Mouse (Mus musculus) thymus, postnatal 25 days (tissue): ENCODE data around the gene Ptprj.

Experiments
- DNase-seq: peaks from one replicate; pipeline ENCODE4 v3.0.0; 2022

Ptprj gene

DNA sequence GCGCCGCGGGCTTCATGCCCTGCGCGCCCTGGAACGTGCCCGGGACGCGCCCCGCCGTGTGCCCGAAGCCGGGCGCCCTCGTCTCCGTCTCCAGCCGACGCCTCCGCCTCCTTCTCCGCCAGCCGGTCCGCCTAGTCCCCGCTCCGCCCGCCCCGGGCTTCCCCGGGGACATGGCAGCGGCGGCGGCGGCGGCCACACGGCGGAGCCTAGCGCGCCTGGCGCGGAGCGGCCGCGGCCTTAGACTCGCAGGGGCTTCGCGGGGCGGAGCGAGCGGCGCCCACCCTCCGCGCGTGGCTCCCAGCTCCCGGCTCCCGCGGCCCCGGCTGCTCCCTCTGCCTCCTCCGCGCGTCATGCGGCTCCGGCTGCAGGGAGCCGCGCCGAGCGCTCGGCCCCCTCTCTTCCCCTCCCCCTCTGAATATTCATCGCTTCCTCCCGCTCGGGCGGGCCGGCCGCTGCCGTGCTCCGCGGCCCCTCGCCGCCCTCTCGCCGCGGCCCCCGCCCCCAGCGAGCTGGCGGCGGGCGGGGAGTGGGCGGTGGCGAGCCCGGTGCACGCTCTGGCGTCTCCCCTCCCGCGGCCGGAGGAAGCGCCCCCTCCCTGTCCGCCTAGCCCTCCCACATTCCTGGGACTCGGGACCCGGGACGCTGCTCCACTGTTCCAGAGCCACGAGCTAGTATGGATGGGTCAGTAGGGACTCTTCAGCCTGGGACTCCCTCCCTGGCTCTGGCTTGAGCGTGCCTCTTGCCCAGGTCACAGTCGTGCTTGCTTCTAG lies at the start of gene Ptprj:
Gene Ptprj (minus strand): TSS at position 412 of the 770 bp plus-strand sequence.
- DNase-seq: peak; percentile 65

DNA sequence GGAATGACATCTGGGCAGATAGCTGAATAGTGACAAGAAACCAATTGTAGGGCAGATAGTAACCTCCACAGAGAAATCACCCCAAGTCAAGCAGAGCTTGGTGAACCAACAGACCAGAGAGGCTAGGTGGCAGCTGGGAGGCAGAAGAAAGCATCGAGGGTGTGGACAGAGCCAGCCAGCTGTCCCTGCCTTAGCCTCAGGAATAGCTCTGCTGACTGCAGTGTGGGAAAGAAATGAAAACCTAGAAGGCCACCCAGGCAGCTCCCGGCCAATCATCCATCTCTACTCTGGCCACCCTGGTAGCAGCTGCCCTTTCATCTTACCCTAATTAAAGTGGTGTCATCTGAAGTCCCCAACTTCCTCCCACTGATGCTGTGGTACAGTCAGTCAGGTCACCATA lies 49.1 kb upstream of the Ptprj start:
- no peak for DNase-seq

- no peak for DNase-seq
These were observed 47.8 kb upstream of the Ptprj start for GRCm38 (mm10) chr2:90628261-90628660.

GRCm38 (mm10) chr2:90624920-90625319 lies 44.5 kb upstream of the Ptprj start:
- DNase-seq: peak; percentile 60

- no peak for DNase-seq
These were observed 43.9 kb upstream of the Ptprj start for GRCm38 (mm10) chr2:90624339-90624738.

- DNase-seq: no peak
These were observed 40.4 kb upstream of the Ptprj start for GRCm38 (mm10) chr2:90620815-90621214.

DNA sequence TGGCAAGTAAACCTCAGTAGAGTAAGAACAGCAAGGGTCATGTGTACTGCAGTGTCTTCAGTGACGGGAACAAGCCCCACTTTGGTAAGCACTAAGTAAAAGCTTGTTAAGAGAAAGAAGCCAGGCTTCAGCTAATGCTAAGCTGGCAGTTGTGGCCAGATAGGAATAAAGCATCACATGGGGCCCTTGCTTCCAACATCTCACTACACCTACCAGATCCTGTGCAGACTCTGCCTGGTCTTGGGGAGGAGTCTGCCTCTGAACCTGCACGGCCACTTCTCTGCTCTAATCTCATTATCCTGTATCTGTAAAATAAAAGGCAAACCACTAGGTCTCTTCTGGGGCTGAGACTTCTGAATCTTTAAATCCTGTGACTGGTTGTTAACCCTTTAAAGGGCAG lies 39.2 kb upstream of the Ptprj start:
- DNase-seq: no peak

GRCm38 (mm10) chr2:90614651-90615171 lies 34.3 kb upstream of the Ptprj start:
- no peak for DNase-seq

DNA sequence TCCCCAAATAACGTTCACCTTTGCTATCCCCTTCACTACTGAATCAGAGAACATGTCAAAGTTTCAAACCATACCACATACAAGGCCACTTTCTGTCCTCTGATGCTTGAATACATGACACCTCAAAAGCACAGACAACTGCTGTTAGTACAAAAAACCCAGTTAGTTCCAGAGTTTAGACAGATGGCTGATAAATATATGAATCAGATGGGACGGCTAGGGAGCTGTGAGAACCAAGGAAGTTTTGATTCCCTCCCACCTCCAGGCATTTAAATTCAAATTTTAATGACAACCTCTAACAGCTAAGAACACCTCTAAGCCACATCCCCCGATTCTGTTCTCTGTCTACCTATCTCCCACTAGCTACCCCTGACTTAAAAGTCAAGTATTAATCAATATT lies 33.1 kb upstream of the Ptprj start:
- no peak for DNase-seq

DNA sequence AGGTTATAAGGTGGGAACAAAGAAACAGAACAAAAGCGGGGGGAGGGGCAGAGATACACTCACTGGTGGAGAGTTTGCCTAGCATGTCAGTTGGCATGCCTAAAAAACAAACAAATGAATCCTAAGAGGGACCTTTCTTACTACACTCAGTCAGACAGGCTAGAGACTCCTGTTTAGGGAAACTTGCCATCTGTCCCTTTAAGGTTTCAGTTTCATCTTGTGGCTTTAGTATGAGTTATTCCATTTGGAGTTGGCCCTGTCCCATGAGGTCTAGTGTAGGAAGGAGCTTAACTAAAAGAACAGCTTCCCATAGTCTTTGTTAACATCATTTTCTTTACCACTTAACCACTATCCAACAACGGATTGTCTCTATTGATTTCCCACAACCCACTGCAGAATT lies 32.6 kb upstream of the Ptprj start:
- DNase-seq: no peak

GRCm38 (mm10) chr2:90611959-90612571 lies 31.6 kb upstream of the Ptprj start:
- no peak for DNase-seq

GRCm38 (mm10) chr2:90601056-90601455 lies 20.6 kb upstream of the Ptprj start:
- DNase-seq: no peak

- DNase-seq: no peak
These were observed 7.7 kb upstream of the Ptprj start for GRCm38 (mm10) chr2:90588141-90588540.

- no peak for DNase-seq
These were observed 4.1 kb upstream of the Ptprj start for GRCm38 (mm10) chr2:90584506-90584905.

GRCm38 (mm10) chr2:90583628-90584131 lies 3.2 kb upstream of the Ptprj start:
- no peak for DNase-seq

GRCm38 (mm10) chr2:90582814-90583213 lies 2.4 kb upstream of the Ptprj start:
- DNase-seq: no peak

DNA sequence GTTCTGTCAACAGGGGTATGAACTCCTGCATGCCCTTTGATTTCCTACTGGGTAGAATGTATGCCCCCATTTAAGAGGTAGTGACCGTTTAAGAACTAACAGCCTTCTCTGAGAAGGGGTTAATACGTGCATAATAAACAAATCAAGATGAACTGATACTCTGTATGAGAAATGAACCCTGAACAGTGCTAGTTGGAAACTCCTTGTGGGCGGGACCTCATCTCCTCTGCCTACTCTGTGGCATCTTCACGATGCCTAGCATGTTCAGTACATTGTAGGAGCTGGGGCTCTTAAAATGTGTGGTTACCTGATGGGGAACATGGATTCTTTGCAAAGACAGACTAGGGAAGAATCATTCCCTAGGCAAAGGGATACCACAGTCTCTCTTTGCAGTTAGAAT lies 1.9 kb upstream of the Ptprj start:
- no peak for DNase-seq

DNA sequence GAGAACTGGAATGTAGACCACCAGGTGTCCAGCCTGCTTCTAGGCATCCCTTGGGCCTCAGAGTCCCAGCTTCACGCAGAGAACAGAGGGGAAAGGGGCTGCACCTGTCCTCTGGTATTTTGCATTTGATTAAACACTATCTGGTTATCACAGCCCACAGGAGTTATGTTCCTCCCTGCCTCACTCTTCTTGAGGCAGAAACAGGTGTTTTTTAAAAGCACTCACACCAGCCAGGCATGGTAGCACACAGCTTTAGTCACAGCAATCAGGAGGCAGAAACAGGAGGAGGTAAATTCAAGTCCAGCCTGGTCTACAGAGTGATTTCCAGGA lies 1.3 kb upstream of the Ptprj start:
- DNase-seq: no peak

DNA sequence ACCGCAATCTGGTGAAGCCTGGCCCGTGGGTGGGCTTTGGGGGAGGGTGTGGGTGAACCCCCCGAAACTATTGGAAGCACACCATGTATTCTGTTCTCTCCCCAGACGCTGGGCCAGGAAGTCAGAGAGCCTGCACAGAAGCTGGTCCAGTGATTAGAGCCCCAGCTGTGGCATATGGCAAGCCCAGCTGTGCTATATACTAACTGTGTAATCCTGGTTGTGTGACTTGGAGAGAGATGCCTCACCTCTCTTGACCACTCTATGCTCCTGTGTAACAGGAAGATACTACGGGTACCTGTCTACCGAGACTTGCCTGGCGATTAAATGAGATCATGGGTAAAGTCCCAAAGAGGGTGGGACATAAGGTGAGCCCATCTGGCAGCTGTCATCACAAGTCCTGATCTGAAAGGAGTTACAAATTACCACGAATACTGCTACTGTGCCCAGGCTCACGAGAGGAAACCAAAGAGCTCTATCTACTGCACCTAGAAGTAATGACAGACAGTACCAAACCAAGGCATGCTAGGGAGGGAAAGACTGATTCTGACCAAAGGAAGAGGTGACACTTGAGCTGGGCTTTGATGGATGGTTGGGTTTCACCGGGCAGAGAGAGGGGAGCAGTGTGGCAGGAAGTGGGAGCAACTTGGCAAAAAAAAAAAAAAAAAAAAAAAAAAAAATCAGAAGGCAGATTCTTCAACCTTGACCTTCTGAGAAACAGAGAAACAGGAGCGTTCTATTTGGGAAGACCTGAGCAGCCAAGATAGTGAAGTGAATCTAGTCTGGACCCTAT lies 754 bp upstream of the Ptprj start:
- DNase-seq: no peak

GRCm38 (mm10) chr2:90579728-90580235 lies 665 bp downstream of the Ptprj start:
- DNase-seq: peak; percentile 43

DNA sequence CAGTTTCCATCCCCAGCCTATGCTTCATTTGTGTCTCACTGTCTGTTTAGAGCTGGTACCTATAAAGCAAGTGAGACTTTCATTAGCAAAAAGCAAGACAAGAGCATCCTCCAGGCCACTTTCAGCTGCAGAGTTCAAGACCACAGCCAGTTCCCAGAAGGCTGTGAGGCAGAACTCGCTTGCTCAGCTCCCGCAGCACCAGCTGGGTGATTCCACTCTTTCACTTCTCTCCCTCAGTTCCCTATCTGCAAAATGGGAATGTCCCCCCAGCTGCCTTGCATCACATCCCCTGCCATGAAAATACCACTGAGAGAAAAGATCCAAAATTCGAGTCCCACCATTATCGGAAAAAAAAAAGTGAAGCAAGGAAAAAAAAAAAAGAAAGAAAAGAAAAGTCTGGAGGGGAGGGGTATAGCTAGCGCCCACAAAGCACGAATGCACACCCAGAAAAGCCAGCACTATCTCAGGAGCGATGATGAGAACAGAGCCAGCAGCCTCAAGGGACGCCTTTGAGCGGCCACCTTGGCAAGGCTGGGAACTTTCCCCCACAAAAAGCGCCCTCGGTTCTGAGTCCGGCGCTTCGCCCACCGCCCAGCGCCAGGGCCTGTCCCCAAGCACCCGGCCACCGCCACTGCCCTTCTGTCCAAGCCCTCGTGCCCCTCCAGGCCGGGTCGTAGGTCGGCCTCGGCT lies 1.3 kb downstream of the Ptprj start:
- peak; percentile 23 for DNase-seq

DNA sequence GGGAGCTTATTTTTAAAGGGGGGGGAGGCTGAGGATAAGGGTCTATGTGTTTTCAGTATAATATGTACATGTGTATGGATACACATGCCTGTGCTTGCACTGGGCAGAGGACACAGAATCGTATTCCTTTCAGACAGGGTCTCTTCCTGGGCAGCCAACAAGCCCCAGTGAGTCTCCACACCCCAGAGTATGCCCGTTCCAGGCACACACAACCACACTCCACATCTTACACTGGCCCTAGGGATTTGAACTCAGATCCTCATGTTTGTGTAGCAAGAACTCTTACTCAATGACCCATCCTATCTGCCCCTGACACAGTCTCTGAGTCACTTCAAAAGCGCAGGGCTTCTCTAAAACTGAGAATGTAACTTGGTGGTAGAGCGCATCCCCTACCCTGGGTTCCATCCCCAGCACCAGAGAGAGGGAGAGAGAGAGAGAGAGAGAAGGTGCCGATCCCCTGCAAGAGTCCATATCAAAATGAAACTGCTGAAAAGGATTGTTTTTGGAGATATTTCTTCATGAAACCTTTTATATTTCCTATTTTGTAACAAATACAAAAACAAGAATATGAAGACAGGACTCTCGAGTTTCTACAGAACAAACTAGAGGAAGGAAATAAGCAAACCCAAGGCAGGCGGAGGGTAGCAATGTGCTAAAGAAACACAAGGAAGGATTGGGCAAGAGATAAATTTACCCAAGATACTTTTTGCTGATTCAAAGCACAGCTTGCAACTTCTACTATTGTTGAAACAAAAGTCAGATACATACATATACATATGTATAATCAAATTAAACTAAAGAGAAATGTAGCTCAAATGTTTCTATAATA lies 2.8 kb downstream of the Ptprj start:
- DNase-seq: no peak
